Mouse (Mus musculus) embryo, embryonic 11.5 days (tissue): ENCODE data around the gene Gm42791.

Experiments used
- DNase-seq: peaks from one replicate; pipeline ENCODE4 v3.0.0-alpha.2; 2012; ENCODE audit warnings: low read depth, low spot score

Gm42791 gene

DNA sequence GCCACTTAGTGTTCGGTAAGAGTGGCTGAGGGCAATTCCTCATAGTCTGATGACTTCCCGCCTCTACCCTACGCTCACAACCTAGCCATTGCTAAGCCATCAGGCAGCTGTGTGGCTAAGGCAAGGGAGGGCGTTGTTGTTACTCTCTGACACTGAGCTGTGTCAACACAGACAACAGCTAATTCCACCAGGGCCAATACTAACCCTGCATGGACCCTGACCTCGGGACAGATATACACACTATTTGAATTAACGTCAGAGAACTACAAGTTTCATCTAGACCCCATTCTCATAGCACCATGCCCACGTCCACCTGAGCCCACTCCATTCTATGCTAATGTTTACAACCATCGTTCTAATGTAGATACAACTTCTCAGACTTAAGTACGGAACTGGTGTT is 70.9 kb downstream of the Gm42791 start:
- DNase-seq = no peak

DNA sequence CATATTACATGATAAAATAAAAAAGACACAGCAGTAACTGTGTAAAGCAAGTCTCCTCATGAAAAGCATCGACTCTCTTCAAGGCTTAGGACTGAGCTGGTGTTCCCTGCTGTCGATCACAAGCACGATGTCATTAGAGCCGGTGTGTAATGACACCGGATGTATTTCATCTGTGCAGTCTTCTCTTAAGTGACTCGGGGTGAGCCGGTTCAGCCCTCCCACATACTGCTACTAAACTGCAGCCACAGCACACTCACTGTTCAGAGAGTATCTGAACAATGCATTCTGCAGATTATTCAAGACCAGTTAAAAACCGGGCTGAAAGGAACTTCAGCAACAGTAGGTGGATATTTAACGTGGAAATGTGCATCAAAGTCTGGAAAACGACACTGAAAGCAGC is 71.5 kb downstream of the Gm42791 start:
- DNase-seq = no peak

- no peak for DNase-seq
Measured at GRCm38 (mm10) chr5:148922773-148923172, 72.2 kb downstream of the Gm42791 start.

GRCm38 (mm10) chr5:148918049-148918448 is 76.9 kb downstream of the Gm42791 start:
- DNase-seq = no peak

- DNase-seq = no peak
Measured at GRCm38 (mm10) chr5:148916775-148917174, 78.2 kb downstream of the Gm42791 start.

GRCm38 (mm10) chr5:148912262-148912661 is 82.7 kb downstream of the Gm42791 start:
- no peak for DNase-seq

DNA sequence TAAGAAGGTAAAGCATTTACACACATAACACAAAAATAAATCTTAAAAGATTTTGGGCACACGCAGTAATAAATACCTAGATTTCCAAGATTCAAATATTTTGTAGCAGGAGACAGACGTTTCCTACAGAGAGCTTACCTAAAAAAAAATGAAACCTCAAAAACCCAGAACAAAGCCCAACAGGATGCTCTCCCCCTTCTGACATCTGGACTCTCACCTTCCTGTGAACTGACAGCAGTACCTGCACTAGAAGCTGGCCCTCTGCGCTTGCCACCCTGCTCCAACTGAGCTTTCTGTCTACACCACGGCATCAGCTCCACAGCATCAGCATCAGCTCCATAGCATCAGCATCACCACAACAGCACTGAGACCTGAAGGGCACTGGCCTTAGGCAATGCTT is 84.9 kb downstream of the Gm42791 start:
- no peak for DNase-seq

DNA sequence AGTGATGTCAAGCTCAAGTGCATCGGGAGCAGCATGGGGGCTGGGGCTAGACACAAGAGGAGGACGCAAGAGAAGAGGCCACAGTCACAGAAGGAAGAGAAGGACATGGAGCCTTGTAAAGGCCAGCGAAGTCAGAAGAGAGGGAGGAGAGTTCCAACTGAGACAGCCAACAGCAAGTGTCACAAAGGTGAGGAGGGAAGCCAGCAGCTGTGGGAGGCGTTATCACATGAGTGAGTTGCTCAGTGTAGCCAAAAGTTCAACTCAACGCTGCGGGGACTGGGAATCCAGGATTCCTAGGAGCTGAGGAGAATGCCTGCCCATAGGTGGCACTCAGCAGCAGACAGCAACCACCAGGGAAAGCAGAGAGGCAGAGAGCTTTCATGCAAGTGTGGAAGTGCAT is 85.5 kb downstream of the Gm42791 start:
- no peak for DNase-seq

- DNase-seq = no peak
Measured at GRCm38 (mm10) chr5:148909057-148909395, 85.9 kb downstream of the Gm42791 start.

- no peak for DNase-seq
Measured at GRCm38 (mm10) chr5:148908191-148909056, 86.5 kb downstream of the Gm42791 start.

GRCm38 (mm10) chr5:148906305-148906704 is 88.6 kb downstream of the Gm42791 start:
- no peak for DNase-seq

DNA sequence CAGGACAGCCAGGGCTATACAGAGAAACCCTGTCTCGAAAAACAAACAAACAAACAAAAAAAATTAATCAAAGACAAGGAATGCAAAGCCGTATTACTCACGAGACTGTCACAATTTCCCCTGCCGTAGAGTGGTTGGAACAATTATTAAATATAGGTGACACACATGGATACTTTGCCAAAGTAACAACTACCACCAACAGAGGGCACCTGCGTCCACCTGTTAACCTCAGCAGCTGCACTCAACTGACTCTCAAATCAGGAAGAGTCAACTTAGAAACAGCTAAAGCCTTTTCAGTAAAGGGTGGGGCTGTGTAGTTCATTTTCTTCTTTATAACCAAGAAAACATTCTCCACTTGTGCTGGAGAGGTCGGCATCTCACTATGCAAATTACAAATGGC is 90.1 kb downstream of the Gm42791 start:
- DNase-seq = no peak

DNA sequence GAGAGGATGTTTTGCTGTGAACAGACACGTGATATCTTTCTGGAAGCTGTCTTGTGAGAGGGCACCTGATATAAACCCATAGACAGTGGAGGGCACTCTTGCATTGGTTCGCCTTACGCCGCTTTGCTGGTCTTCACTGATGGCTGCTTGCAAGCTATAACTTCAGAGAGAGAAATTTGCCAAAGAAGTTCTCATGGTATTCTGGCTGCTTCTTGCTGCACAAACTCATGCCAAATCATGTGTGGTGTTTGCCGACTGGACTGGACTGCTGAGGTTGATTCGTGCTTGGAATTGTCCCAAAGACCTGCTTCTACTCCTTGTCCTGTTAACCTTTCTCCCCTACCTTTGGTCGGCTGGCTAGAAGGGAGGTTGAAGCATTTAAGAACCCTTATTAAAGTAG is 95.6 kb downstream of the Gm42791 start:
- DNase-seq = no peak

GRCm38 (mm10) chr5:148897941-148898417 is 97.0 kb downstream of the Gm42791 start:
- DNase-seq = no peak

GRCm38 (mm10) chr5:148897069-148897702 is 97.8 kb downstream of the Gm42791 start:
- DNase-seq = no peak

DNA sequence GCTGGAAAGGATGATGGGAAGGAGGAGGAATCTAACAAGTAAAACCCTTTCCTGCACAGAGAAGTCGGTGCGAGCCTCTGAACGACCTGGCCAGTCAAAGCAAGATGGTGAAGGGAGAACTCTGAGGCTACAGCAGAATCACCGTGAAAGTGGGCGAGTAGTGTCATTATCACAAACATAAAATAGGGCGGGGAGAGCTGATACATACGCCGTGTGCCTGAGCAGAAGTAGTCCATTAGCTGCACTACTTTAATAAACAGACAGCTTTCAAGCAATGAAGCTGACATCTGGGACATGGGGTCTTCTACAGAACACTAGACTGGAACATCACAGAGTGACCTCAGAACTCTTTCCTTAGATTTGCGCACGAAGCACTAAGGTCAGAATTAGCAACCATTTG is 98.4 kb downstream of the Gm42791 start:
- no peak for DNase-seq

DNA sequence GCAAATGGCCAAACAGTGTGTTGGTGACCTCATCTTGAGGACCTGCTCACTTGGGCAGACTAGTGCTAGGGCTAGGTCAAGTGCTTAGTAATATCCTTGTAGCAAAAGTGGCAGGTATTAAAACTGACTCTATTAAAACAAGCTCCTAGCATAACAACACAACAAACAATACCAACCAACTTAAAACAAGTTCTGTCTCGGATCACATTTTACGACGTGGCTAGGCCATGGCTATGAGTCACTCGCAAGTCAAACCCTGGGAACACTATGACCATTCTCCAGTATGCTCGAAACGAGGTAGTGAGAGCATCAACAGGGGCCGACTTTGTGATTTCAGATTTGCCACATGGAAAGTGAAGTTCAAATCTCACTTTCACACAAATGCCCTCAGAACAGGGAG is 99.1 kb downstream of the Gm42791 start:
- DNase-seq = no peak

GRCm38 (mm10) chr5:148895034-148895433 is 99.9 kb downstream of the Gm42791 start:
- DNase-seq = no peak

DNA sequence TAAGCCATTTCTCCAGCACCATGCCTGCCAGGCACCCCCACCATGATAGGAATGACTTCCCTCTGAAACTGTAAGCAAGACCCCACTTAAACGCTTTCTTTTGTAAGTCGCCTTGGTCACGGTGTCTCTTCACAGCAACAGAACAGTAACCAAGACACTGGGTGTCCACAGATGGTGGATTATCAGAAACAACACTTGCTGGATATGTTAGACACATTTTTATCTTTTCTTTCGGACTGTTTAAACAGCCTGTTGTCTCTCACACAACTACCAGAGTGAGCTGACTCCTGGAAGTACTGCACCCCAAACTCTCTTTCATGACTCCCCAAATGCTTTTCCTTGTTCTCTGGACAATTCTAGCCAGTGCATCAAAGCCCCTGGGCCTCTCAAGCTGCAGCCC is 104.7 kb downstream of the Gm42791 start:
- no peak for DNase-seq

DNA sequence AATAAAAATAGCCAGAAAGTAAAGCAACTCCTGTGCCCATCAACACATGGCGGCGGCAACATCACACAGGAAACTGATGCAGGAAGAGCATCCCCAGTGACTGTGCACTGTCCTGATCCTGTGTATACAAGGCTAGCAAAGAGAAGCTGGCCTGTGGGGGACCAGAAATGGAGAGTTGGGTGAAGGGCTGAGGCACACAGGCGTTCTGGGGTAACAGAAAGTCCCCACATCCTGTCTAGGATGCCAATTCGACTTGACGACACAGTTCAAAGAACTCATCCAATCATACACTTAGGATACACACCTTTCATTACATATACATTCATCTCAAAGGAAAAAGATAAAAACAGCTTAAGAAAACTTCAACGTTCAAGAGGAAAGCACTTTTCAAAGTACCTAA is 106.9 kb downstream of the Gm42791 start:
- no peak for DNase-seq

- peak; percentile 52 for DNase-seq
Measured at GRCm38 (mm10) chr5:148885821-148886609, 108.9 kb downstream of the Gm42791 start.

GRCm38 (mm10) chr5:148883671-148884070 is 111.3 kb downstream of the Gm42791 start:
- no peak for DNase-seq
